Mouse (Mus musculus) kidney, embryonic 15.5 days (tissue): ENCODE data around the gene Gm11444. TPM values are rescaled to one million over a fixed set of nuclear protein-coding genes. Genes with fewer than 3 reads are reported as not detected.

Source experiments
- ATAC-seq: fragments of 200-750 bp; cut with Nextera tagmentation; replicated peaks from 2 replicates; pipeline ENCODE4 v1.8.0; 2017; ENCODE audit warnings: moderate TSS enrichment; ENCODE audit not compliant: low FRiP score
- H3K27ac ChIP-seq: fragments of 300-500 bp; sonication (generic); 2 replicates; pipeline ENCODE4 v1.5.1; 2015; ENCODE audit warnings: mild to moderate bottlenecking, inconsistent platforms
- H3K27me3 ChIP-seq: fragments of 300-500 bp; sonication (generic); 2 replicates; pipeline ENCODE4 v1.6.1; 2015; ENCODE audit warnings: inconsistent platforms
- H3K36me3 ChIP-seq: fragments of 300-500 bp; sonication (generic); 2 replicates; pipeline ENCODE4 v1.6.1; 2015; ENCODE audit warnings: inconsistent platforms
- H3K4me1 ChIP-seq: fragments of 300-500 bp; sonication (generic); 2 replicates; pipeline ENCODE4 v1.6.1; 2015; ENCODE audit warnings: inconsistent platforms
- H3K4me2 ChIP-seq: fragments of 300-500 bp; sonication (generic); 2 replicates; pipeline ENCODE4 v1.6.1; 2015; ENCODE audit warnings: moderate library complexity, mild to moderate bottlenecking, inconsistent platforms
- H3K4me3 ChIP-seq: fragments of 300-500 bp; sonication (generic); replicated peaks from 2 replicates; pipeline ENCODE4 v1.5.1; 2015; ENCODE audit warnings: mild to moderate bottlenecking, inconsistent platforms
- H3K9ac ChIP-seq: fragments of 300-500 bp; sonication (generic); 2 replicates; pipeline ENCODE4 v1.6.1; 2015; ENCODE audit warnings: mild to moderate bottlenecking, inconsistent platforms
- H3K9me3 ChIP-seq: fragments of 300-500 bp; sonication (generic); replicated peaks from 2 replicates; pipeline ENCODE4 v1.6.1; 2016; ENCODE audit warnings: inconsistent platforms
- WGBS: fragments of 180-500 bp; shearing (Covaris S2); methylation state at CpG from one replicate; pipeline ENCODE4 v1.1.7; 2015; ENCODE audit warnings: mixed read lengths; 5-methylcytosine and 5-hydroxymethylcytosine counted together
- polyA plus RNA-seq: library from polyadenylated mRNA; unstranded; fragments of >200 nt; fragmentation: Nextera tagmentation; extraction: Ambion mirVana; gene quantifications from 2 replicates; pipeline ENCODE4 v1.2.1, GENCODE M21; 2015

Gm11444 gene
- polyA plus RNA-seq, 1 experiment from 2014 or later = not detected

- H3K27ac ChIP-seq = peak overlapping the region; percentile 63
- no peak for ATAC-seq
- peaks cover 68% of the 10 kb centered on the region for H3K4me1 ChIP-seq
- H3K9me3 ChIP-seq = no peaks in the 10 kb centered on the region
- no peaks in the 10 kb centered on the region for H3K36me3 ChIP-seq
- peaks cover 3% of the 10 kb centered on the region; the same call in 1 of the 2 replicates for H3K27me3 ChIP-seq
- no peak overlapping the region for H3K4me3 ChIP-seq
- WGBS = 66% methylated on average over 9 of the region's 9 CpGs
- no peak overlapping the region for H3K9ac ChIP-seq
- H3K4me2 ChIP-seq = no peak overlapping the region
These were observed 28.5 kb downstream of the Gm11444 start for GRCm38 (mm10) chr11:85821659-85822058.

GRCm38 (mm10) chr11:85820959-85821358 lies 29.2 kb downstream of the Gm11444 start:
- no peak overlapping the region for H3K9ac ChIP-seq
- H3K27me3 ChIP-seq = 0 out of 2 replicates have a peak, but pooled peaks cover 2% of the 10 kb centered on the region
- no peak overlapping the region for H3K4me2 ChIP-seq
- H3K9me3 ChIP-seq = no peaks in the 10 kb centered on the region
- H3K36me3 ChIP-seq = no peaks in the 10 kb centered on the region
- H3K27ac ChIP-seq = peak overlapping the region; percentile 63
- H3K4me1 ChIP-seq = peaks cover 62% of the 10 kb centered on the region
- H3K4me3 ChIP-seq = no peak overlapping the region
- 79% methylated on average over 3 of the region's 3 CpGs for WGBS
- no peak for ATAC-seq

GRCm38 (mm10) chr11:85818401-85818800 lies 31.7 kb downstream of the Gm11444 start:
- no peak overlapping the region for H3K4me2 ChIP-seq
- no peak overlapping the region for H3K9ac ChIP-seq
- no peaks in the 10 kb centered on the region for H3K27me3 ChIP-seq
- no peaks in the 10 kb centered on the region for H3K9me3 ChIP-seq
- no peak overlapping the region for H3K4me3 ChIP-seq
- no peaks in the 10 kb centered on the region for H3K36me3 ChIP-seq
- H3K4me1 ChIP-seq = peaks cover 64% of the 10 kb centered on the region
- no peak for ATAC-seq
- H3K27ac ChIP-seq = no peak overlapping the region
- 72% methylated on average over 3 of the region's 3 CpGs for WGBS

- WGBS = 70% methylated on average over 5 of the region's 5 CpGs
- no peak overlapping the region for H3K27ac ChIP-seq
- no peaks in the 10 kb centered on the region for H3K27me3 ChIP-seq
- H3K4me2 ChIP-seq = no peak overlapping the region
- no peak overlapping the region for H3K4me3 ChIP-seq
- ATAC-seq = no peak
- no peaks in the 10 kb centered on the region for H3K9me3 ChIP-seq
- no peaks in the 10 kb centered on the region for H3K36me3 ChIP-seq
- peaks cover 62% of the 10 kb centered on the region for H3K4me1 ChIP-seq
- no peak overlapping the region for H3K9ac ChIP-seq
These were observed 33.7 kb downstream of the Gm11444 start for GRCm38 (mm10) chr11:85816471-85816870.

- H3K27me3 ChIP-seq = no peaks in the 10 kb centered on the region
- H3K27ac ChIP-seq = no peak overlapping the region
- no peaks in the 10 kb centered on the region for H3K36me3 ChIP-seq
- no peaks in the 10 kb centered on the region for H3K9me3 ChIP-seq
- no peak overlapping the region for H3K4me3 ChIP-seq
- no peak overlapping the region for H3K9ac ChIP-seq
- ATAC-seq = no peak
- no peak overlapping the region for H3K4me2 ChIP-seq
- 41% methylated on average over 4 of the region's 4 CpGs for WGBS
- peaks cover 56% of the 10 kb centered on the region for H3K4me1 ChIP-seq
These were observed 35.5 kb downstream of the Gm11444 start for GRCm38 (mm10) chr11:85814678-85815077.

GRCm38 (mm10) chr11:85812201-85812966 lies 37.7 kb downstream of the Gm11444 start:
- ATAC-seq = peak; percentile 57
- 71% methylated on average over 12 of the region's 12 CpGs for WGBS
- Histone ChIP-seq H3K9me3 (no peaks in the 10 kb centered on the region), H3K9ac (no peak overlapping the region), H3K4me2 (no peak overlapping the region), H3K27me3 (no peaks in the 10 kb centered on the region), H3K4me3 (no peak overlapping the region), H3K27ac (peak overlapping the region; percentile 42), H3K4me1 (peaks cover 51% of the 10 kb centered on the region), H3K36me3 (no peaks in the 10 kb centered on the region)

- Histone ChIP-seq H3K4me3 (no peak overlapping the region), H3K36me3 (no peaks in the 10 kb centered on the region), H3K9ac (no peak overlapping the region), H3K27me3 (no peaks in the 10 kb centered on the region), H3K4me2 (no peak overlapping the region), H3K4me1 (peaks cover 51% of the 10 kb centered on the region), H3K27ac (no peak overlapping the region), H3K9me3 (no peaks in the 10 kb centered on the region)
- WGBS = 89% methylated on average over 5 of the region's 5 CpGs
- ATAC-seq = no peak
These were observed 38.5 kb downstream of the Gm11444 start for GRCm38 (mm10) chr11:85811676-85812075.

- no peak overlapping the region for H3K9ac ChIP-seq
- no peak overlapping the region for H3K4me3 ChIP-seq
- no peaks in the 10 kb centered on the region for H3K27me3 ChIP-seq
- H3K9me3 ChIP-seq = no peaks in the 10 kb centered on the region
- 66% methylated on average over 4 of the region's 4 CpGs for WGBS
- H3K4me1 ChIP-seq = peaks cover 51% of the 10 kb centered on the region
- no peaks in the 10 kb centered on the region for H3K36me3 ChIP-seq
- no peak overlapping the region for H3K4me2 ChIP-seq
- no peak for ATAC-seq
- H3K27ac ChIP-seq = no peak overlapping the region
These were observed 38.9 kb downstream of the Gm11444 start for GRCm38 (mm10) chr11:85811229-85811628.

- 69% methylated on average over 11 of the region's 11 CpGs for WGBS
- no peak for ATAC-seq
These were observed 42.8 kb downstream of the Gm11444 start for GRCm38 (mm10) chr11:85807353-85807752.

GRCm38 (mm10) chr11:85805779-85806178 lies 44.4 kb downstream of the Gm11444 start:
- H3K9me3 ChIP-seq = no peaks in the 10 kb centered on the region
- no peaks in the 10 kb centered on the region for H3K27me3 ChIP-seq
- no peak overlapping the region for H3K9ac ChIP-seq
- H3K4me1 ChIP-seq = peaks cover 15% of the 10 kb centered on the region
- no peak for ATAC-seq
- no peak overlapping the region for H3K27ac ChIP-seq
- no peak overlapping the region for H3K4me2 ChIP-seq
- no peak overlapping the region for H3K4me3 ChIP-seq
- WGBS = 81% methylated on average over 1 of the region's 1 CpGs
- no peaks in the 10 kb centered on the region for H3K36me3 ChIP-seq

More at GRCm38 (mm10) chr11:85807353-85807752, 42.8 kb downstream of the Gm11444 start:
- Histone ChIP-seq H3K9ac (no peak overlapping the region), H3K4me2 (no peak overlapping the region), H3K27me3 (no peaks in the 10 kb centered on the region), H3K36me3 (no peaks in the 10 kb centered on the region), H3K27ac (no peak overlapping the region), H3K4me1 (peaks cover 15% of the 10 kb centered on the region), H3K9me3 (no peaks in the 10 kb centered on the region), H3K4me3 (no peak overlapping the region)

GRCm38 (mm10) chr11:85804048-85804447 lies 46.1 kb downstream of the Gm11444 start:
- Histone ChIP-seq H3K36me3 (no peaks in the 10 kb centered on the region), H3K4me2 (no peak overlapping the region), H3K9ac (no peak overlapping the region), H3K4me3 (no peak overlapping the region), H3K4me1 (peaks cover 30% of the 10 kb centered on the region), H3K27me3 (no peaks in the 10 kb centered on the region), H3K27ac (no peak overlapping the region), H3K9me3 (no peaks in the 10 kb centered on the region)
- 76% methylated on average over 5 of the region's 5 CpGs for WGBS
- ATAC-seq = peak; percentile 70; the same call in 1 of the 2 replicates

- no peak overlapping the region for H3K4me2 ChIP-seq
- ATAC-seq = no peak
- H3K9ac ChIP-seq = no peak overlapping the region
- H3K4me3 ChIP-seq = no peak overlapping the region
- WGBS = 55% methylated on average over 11 of the region's 11 CpGs
- H3K9me3 ChIP-seq = no peaks in the 10 kb centered on the region
- H3K36me3 ChIP-seq = no peaks in the 10 kb centered on the region
- no peaks in the 10 kb centered on the region for H3K27me3 ChIP-seq
- peaks cover 30% of the 10 kb centered on the region for H3K4me1 ChIP-seq
- 0 out of 2 replicates have a peak overlapping the region, but pooled peaks have one; percentile 7 for H3K27ac ChIP-seq
These were observed 49.8 kb downstream of the Gm11444 start for GRCm38 (mm10) chr11:85800380-85800779.
